Mouse (Mus musculus) intestine, embryonic 15.5 days (tissue): ENCODE results near the gene Bin2. TPM values are rescaled to one million over a fixed set of nuclear protein-coding genes. Genes with fewer than 3 reads are reported as not detected.
"Not testable (repeated sequence)": the region's sequence is repeated elsewhere in the genome, so short reads cannot be mapped to it uniquely, and the experiment has no call there.

Experiments
- ATAC-seq: fragments of 200-750 bp; cut with Nextera tagmentation; 2 replicates; pipeline ENCODE4 v1.8.0; 2017; ENCODE audit warnings: moderate TSS enrichment, moderate library complexity
- H3K27ac ChIP-seq: fragments of 300-500 bp; sonication (generic); 2 replicates; pipeline ENCODE4 v1.5.1; 2015; ENCODE audit warnings: mild to moderate bottlenecking, inconsistent platforms
- H3K27me3 ChIP-seq: fragments of 300-500 bp; sonication (generic); replicated peaks from 2 replicates; pipeline ENCODE4 v1.6.1; 2015; ENCODE audit warnings: inconsistent platforms
- H3K36me3 ChIP-seq: fragments of 300-500 bp; sonication (generic); 2 replicates; pipeline ENCODE4 v1.6.1; 2015; ENCODE audit warnings: inconsistent platforms
- H3K4me1 ChIP-seq: fragments of 300-500 bp; sonication (generic); replicated peaks from 2 replicates; pipeline ENCODE4 v1.6.1; 2015; ENCODE audit warnings: inconsistent platforms
- H3K4me2 ChIP-seq: fragments of 300-500 bp; sonication (generic); replicated peaks from 2 replicates; pipeline ENCODE4 v1.6.1; 2015; ENCODE audit warnings: mild to moderate bottlenecking, inconsistent platforms
- H3K4me3 ChIP-seq: fragments of 300-500 bp; sonication (generic); replicated peaks from 2 replicates; pipeline ENCODE4 v1.5.1; 2015; ENCODE audit warnings: inconsistent platforms
- H3K9ac ChIP-seq: fragments of 300-500 bp; sonication (generic); 2 replicates; pipeline ENCODE4 v1.6.1; 2015; ENCODE audit warnings: inconsistent platforms
- H3K9me3 ChIP-seq: fragments of 300-500 bp; sonication (generic); 2 replicates; pipeline ENCODE4 v1.6.1; 2016; ENCODE audit warnings: inconsistent platforms
- WGBS: fragments of 180-500 bp; shearing (Covaris S2); methylation state at CpG from one replicate; pipeline ENCODE4 v1.1.7; 2015; 5-methylcytosine and 5-hydroxymethylcytosine counted together
- polyA plus RNA-seq: library from polyadenylated mRNA; unstranded; fragments of >200 nt; fragmentation: Nextera tagmentation; extraction: Ambion mirVana; gene quantifications from 2 replicates; pipeline ENCODE4 v1.2.1, GENCODE M21; 2015

Bin2 gene
- polyA plus RNA-seq, 1 experiment from 2014 or later, result 6.7 TPM

- no peak overlapping the region; the same call in 1 of the 2 replicates for H3K9ac ChIP-seq
- H3K9me3 ChIP-seq, result no peaks in the 10 kb centered on the region
- H3K4me3 ChIP-seq, result peak overlapping the region; percentile 4; the same call in 1 of the 2 replicates
- ATAC-seq, result 0 out of 2 replicates have a peak, but pooled peaks have one; percentile 11
- no peaks in the 10 kb centered on the region for H3K27me3 ChIP-seq
- H3K4me1 ChIP-seq, result peaks cover 11% of the 10 kb centered on the region
- H3K4me2 ChIP-seq, result peak overlapping the region; percentile 35
- H3K36me3 ChIP-seq, result no peaks in the 10 kb centered on the region
- peak overlapping the region; percentile 66 for H3K27ac ChIP-seq
- WGBS, result 8% methylated on average over 11 of the region's 11 CpGs
Measured at GRCm38 (mm10) chr15:100627774-100628370, 41.5 kb downstream of the Bin2 start.

GRCm38 (mm10) chr15:100627287-100627686 lies 42.1 kb downstream of the Bin2 start:
- no peaks in the 10 kb centered on the region for H3K9me3 ChIP-seq
- ATAC-seq, result peak; percentile 60; the same call in 1 of the 2 replicates
- peak overlapping the region; percentile 66 for H3K27ac ChIP-seq
- H3K9ac ChIP-seq, result no peak overlapping the region
- H3K4me1 ChIP-seq, result peaks cover 11% of the 10 kb centered on the region
- no peaks in the 10 kb centered on the region for H3K27me3 ChIP-seq
- peak overlapping the region; percentile 35 for H3K4me2 ChIP-seq
- WGBS, result 20% methylated on average over 10 of the region's 10 CpGs
- no peaks in the 10 kb centered on the region for H3K36me3 ChIP-seq
- no peak overlapping the region for H3K4me3 ChIP-seq

- 85% methylated on average over 3 of the region's 3 CpGs for WGBS
- Histone ChIP-seq H3K27ac (no peak overlapping the region), H3K9ac (no peak overlapping the region), H3K4me2 (no peak overlapping the region), H3K4me1 (peaks cover 9% of the 10 kb centered on the region), H3K9me3 (no peaks in the 10 kb centered on the region), H3K27me3 (no peaks in the 10 kb centered on the region), H3K4me3 (no peak overlapping the region), H3K36me3 (peaks cover 3% of the 10 kb centered on the region; the same call in 1 of the 2 replicates)
- no peak for ATAC-seq
Measured at GRCm38 (mm10) chr15:100624435-100624834, 44.9 kb downstream of the Bin2 start.

- no peak overlapping the region for H3K4me3 ChIP-seq
- H3K36me3 ChIP-seq, result peaks cover 3% of the 10 kb centered on the region; the same call in 1 of the 2 replicates
- H3K4me1 ChIP-seq, result peaks cover 9% of the 10 kb centered on the region
- H3K27ac ChIP-seq, result no peak overlapping the region
- H3K9ac ChIP-seq, result no peak overlapping the region
- no peaks in the 10 kb centered on the region for H3K27me3 ChIP-seq
- H3K9me3 ChIP-seq, result no peaks in the 10 kb centered on the region
- no peak overlapping the region for H3K4me2 ChIP-seq
- no peak for ATAC-seq
- WGBS, result 88% methylated on average over 9 of the region's 9 CpGs
Measured at GRCm38 (mm10) chr15:100623754-100624153, 45.6 kb downstream of the Bin2 start.

- H3K4me3 ChIP-seq, result no peak overlapping the region
- H3K9me3 ChIP-seq, result no peaks in the 10 kb centered on the region
- H3K4me1 ChIP-seq, result 0 out of 2 replicates have a peak, but pooled peaks cover 3% of the 10 kb centered on the region
- no peak overlapping the region for H3K4me2 ChIP-seq
- H3K27ac ChIP-seq, result no peak overlapping the region
- no peaks in the 10 kb centered on the region for H3K27me3 ChIP-seq
- H3K9ac ChIP-seq, result no peak overlapping the region
- 79% methylated on average over 7 of the region's 7 CpGs for WGBS
- no peak for ATAC-seq
- H3K36me3 ChIP-seq, result peaks cover 7% of the 10 kb centered on the region
Measured at GRCm38 (mm10) chr15:100622164-100622563, 47.2 kb downstream of the Bin2 start.

- H3K27me3 ChIP-seq, H3K4me3 ChIP-seq, ATAC-seq, H3K9ac ChIP-seq, H3K27ac ChIP-seq, H3K4me1 ChIP-seq, H3K4me2 ChIP-seq, H3K36me3 ChIP-seq, H3K9me3 ChIP-seq: not testable (repeated sequence)
- WGBS, result 61% methylated on average over 9 of the region's 9 CpGs
Measured at GRCm38 (mm10) chr15:100621671-100622070, 47.7 kb downstream of the Bin2 start.

GRCm38 (mm10) chr15:100619200-100619599 lies 50.2 kb downstream of the Bin2 start:
- Histone ChIP-seq H3K4me3 (no peak overlapping the region), H3K9me3 (no peaks in the 10 kb centered on the region), H3K4me1 (peaks cover 11% of the 10 kb centered on the region), H3K36me3 (peaks cover 7% of the 10 kb centered on the region), H3K4me2 (no peak overlapping the region), H3K9ac (no peak overlapping the region), H3K27ac (no peak overlapping the region), H3K27me3 (no peaks in the 10 kb centered on the region)
- ATAC-seq, result no peak
- 76% methylated on average over 7 of the region's 7 CpGs for WGBS

DNA sequence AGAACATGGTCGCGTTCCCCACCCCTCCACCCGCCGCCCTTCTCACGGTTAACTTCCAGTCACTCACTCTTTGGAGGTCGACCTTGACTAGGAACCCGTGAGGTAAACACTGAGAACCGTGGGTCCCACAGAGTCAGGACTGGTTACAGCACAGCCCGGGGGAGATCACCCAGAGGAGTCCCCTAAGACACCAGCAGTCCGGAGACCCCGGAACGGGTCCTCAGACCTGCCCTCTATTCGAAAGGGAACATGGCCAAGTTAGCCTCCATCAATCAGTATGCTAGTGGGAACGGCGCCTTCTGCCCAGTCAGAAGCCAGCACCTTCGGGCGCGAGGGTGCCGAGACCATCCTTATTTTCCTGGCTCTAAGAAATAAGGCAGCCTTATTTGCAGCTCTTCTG lies 53.1 kb downstream of the Bin2 start:
- H3K9ac ChIP-seq, result peak overlapping the region; percentile 92
- ATAC-seq, result peak; percentile 11
- no peaks in the 10 kb centered on the region for H3K27me3 ChIP-seq
- H3K4me2 ChIP-seq, result peak overlapping the region; percentile 72
- H3K9me3 ChIP-seq, result no peaks in the 10 kb centered on the region
- under 1% methylated on average over 19 of the region's 19 CpGs for WGBS
- peak overlapping the region; percentile 96 for H3K4me3 ChIP-seq
- H3K27ac ChIP-seq, result peak overlapping the region; percentile 99
- peaks cover 17% of the 10 kb centered on the region for H3K4me1 ChIP-seq
- H3K36me3 ChIP-seq, result peaks cover 7% of the 10 kb centered on the region

- Histone ChIP-seq H3K4me1 (peaks cover 17% of the 10 kb centered on the region), H3K27ac (peak overlapping the region; percentile 99), H3K9me3 (no peaks in the 10 kb centered on the region), H3K36me3 (peaks cover 7% of the 10 kb centered on the region), H3K9ac (peak overlapping the region; percentile 92), H3K4me3 (peak overlapping the region; percentile 96), H3K27me3 (no peaks in the 10 kb centered on the region), H3K4me2 (peak overlapping the region; percentile 72)
- ATAC-seq, result peak; percentile 88
- WGBS, result 0% methylated on average over 42 of the region's 43 CpGs
Measured at GRCm38 (mm10) chr15:100615825-100616220, 53.5 kb downstream of the Bin2 start.

DNA sequence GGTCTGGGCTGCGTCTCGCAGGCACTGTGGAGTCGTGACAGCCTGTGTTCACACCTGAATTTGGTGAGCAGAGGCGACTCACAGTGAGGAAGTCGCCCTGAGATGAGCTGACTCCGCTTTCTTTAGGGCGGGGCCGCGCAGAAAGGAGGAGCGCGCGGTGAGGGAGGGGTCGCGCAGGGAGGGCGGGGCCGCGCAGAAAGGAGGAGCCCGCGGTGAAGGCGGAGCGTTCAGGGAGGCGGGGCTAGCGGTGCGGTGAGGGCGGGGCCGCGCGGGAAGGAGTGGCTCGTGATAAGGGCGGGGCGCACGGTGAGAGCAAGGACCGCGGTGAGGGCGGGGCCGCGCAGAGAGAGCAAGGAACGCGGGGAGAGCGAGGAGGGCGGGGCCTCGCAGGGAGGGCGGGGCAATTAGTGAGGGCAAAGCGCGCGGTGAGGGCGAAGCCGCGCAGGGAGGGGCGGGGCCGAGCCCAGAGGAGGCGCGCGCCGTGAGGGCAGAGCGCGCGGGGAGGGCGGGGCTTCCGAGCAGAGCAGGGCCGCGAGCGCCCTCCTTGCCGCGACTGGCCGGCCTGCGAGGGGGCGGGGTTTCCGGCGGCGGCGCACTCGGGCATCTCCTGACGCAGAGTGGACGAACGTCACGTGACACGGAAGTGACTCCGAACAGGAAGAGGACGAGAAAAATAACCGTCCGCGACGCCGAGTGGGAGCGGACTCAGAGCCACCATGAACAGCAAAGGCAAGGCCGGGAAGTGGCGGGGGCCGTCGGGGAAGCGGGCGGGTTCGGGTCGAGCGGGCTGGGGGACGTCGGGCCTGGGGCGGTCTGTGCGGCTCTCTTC lies 54.1 kb downstream of the Bin2 start, which contains the start of gene Dazap2:
TSS of gene Dazap2 (plus strand) at position 354 of the 829 bp plus-strand sequence.
- peak; percentile 94 for ATAC-seq
- H3K4me2 ChIP-seq, result peak within 1 kb of the TSS; percentile 90
- H3K4me1 ChIP-seq, result peaks cover 17% of the 10 kb centered on the region
- no peaks in the 10 kb centered on the region for H3K27me3 ChIP-seq
- H3K4me3 ChIP-seq, result peak within 1 kb of the TSS; percentile 96
- peak within 1 kb of the TSS; percentile 92 for H3K9ac ChIP-seq
- peaks cover 6% of the 10 kb centered on the region for H3K36me3 ChIP-seq
- no peaks in the 10 kb centered on the region for H3K9me3 ChIP-seq
- WGBS, result under 1% methylated on average over 77 of the region's 99 CpGs
- H3K27ac ChIP-seq, result peak within 1 kb of the TSS; percentile 99

DNA sequence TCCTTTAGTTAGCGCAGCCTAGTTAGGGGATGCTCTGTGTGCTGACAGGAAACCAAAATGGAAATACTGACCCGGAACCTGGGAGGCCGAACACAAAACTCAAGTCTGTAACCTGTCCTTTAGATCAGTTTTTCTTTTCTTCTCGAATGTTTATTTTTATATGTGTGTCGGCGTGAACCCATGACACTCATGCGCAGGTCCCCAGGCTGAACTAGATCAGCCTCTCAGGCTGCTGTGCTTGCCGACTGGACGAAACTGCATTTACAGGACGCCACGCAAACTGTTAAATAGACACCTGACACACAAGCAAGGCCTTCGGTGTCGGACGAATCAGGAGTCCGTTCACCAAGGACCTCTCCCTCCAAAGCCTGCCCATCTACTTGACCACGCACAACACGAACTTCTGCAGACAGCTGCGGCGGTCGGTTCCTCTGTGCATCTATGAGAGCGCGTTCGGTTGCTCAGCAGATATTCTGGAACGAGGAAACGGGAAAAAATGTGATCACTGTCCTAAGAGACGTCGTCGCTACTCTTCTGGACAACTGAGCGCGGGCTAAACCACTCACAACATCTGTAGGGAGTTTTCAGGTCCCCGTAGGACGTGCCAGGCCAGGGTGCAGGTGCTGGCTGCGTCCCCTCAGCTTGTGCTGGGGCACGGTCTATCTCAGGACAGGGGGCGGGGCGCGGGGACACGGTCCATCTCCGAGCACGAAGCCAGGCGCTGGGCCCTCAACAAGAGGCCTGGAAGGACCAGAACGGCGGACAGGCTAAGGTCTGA lies 54.9 kb downstream of the Bin2 start:
- Histone ChIP-seq H3K36me3 (peaks cover 3% of the 10 kb centered on the region), H3K9me3 (no peaks in the 10 kb centered on the region), H3K4me2 (peak overlapping the region; percentile 90), H3K9ac (peak overlapping the region; percentile 64), H3K27me3 (no peaks in the 10 kb centered on the region), H3K27ac (peak overlapping the region; percentile 77), H3K4me3 (peak overlapping the region; percentile 96), H3K4me1 (peaks cover 17% of the 10 kb centered on the region)
- 11% methylated on average over 43 of the region's 43 CpGs for WGBS
- ATAC-seq, result peak; percentile 56; the same call in 1 of the 2 replicates

GRCm38 (mm10) chr15:100613584-100613983 lies 55.8 kb downstream of the Bin2 start:
- H3K9ac ChIP-seq, result 0 out of 2 replicates have a peak overlapping the region, but pooled peaks have one; percentile 10
- H3K4me2 ChIP-seq, result peak overlapping the region; percentile 57
- no peak for ATAC-seq
- no peaks in the 10 kb centered on the region for H3K9me3 ChIP-seq
- no peak overlapping the region for H3K27ac ChIP-seq
- peak overlapping the region; percentile 20 for H3K4me3 ChIP-seq
- WGBS, result 9% methylated on average over 16 of the region's 16 CpGs
- peaks cover 17% of the 10 kb centered on the region for H3K4me1 ChIP-seq
- no peaks in the 10 kb centered on the region for H3K27me3 ChIP-seq
- peaks cover 3% of the 10 kb centered on the region for H3K36me3 ChIP-seq
